Mouse (Mus musculus): ENCODE measurements around the gene Rpap1. TPM values are rescaled to one million over a fixed set of nuclear protein-coding genes. Genes with fewer than 3 reads are reported as not detected.
"Not testable (repeated sequence)": the region's sequence is repeated elsewhere in the genome, so short reads cannot be mapped to it uniquely, and the experiment has no call there.

Gene Rpap1
- polyA plus RNA-seq, 1 experiment from 2014 or later = 26.3 TPM

DNA sequence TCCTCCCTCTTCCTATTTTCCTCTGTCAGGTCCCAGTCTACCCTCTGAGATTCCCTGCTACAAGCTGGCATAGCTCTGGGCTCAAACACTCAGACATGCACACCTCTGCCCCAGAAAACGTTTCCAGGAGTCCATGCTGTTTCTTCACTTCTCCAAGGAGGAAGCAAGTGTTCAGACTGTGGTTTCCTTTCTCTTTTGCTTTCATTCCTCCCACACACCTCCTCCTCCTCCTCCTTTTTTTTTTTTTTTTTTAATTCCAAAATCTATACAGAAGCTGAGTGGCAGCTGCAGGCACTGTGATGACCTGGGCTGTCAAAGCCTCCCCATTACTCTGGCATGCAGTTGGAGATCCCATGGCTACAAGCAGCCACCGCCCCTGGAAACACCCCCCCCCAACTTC, 46.8 kb downstream of the Rpap1 start:
- Histone ChIP-seq H3K4me1 (ENCODE audit: control insufficient read depth, insufficient read depth, low read length) (peaks cover 14% of the 10 kb centered on the region), H3K4me3 (ENCODE audit: low read depth, low read length) (no peak overlapping the region), H3K4me2 (ENCODE audit: low read depth, severe bottlenecking) (no peak overlapping the region), H3K9me3 (ENCODE audit: control insufficient read depth, low read length) (no peaks in the 10 kb centered on the region), H3K36me3 (ENCODE audit: control insufficient read depth, insufficient read depth, low read length) (no peaks in the 10 kb centered on the region), H3K9ac (ENCODE audit: low read length) (no peak overlapping the region), H3K27me3 (ENCODE audit: control insufficient read depth, insufficient read depth, low read length) (peaks cover 33% of the 10 kb centered on the region), H3K27ac (replicated peaks; ENCODE audit: low read depth, low read length) (no peak overlapping the region)
- WGBS = 29% methylated on average over 2 of the region's 2 CpGs
- DNase-seq (ENCODE audit: low spot score) = no peak
- no peak for ATAC-seq (ENCODE audit: insufficient number of reproducible peaks, low FRiP score, low TSS enrichment, low read depth)

DNA sequence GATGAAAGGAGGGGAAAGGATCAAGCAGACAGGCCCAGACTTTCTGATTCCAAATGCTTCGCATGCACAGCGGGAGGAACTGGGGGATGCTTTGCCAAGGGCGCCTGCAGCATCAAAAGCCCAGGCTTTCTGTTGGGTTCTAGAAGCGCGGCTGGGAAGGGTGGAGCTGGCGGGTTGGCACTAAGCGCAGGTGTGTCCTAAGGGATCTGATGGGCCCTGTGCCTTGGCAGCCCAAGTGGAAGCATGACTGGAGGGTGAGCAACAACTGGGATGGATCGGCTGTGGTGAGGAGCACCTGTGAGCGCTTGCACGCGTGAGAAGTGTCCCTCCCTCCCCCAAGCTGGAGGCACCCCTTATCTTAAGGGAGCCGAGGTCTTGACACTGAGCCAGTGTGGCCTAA, 50.2 kb downstream of the Rpap1 start:
- H3K9ac ChIP-seq (ENCODE audit: low read length) = no peak overlapping the region
- peaks cover 8% of the 10 kb centered on the region for H3K36me3 ChIP-seq (ENCODE audit: control insufficient read depth, insufficient read depth, low read length)
- H3K27ac ChIP-seq (replicated peaks; ENCODE audit: low read depth, low read length) = no peak overlapping the region
- DNase-seq (ENCODE audit: low spot score) = no peak
- no peak for ATAC-seq (ENCODE audit: insufficient number of reproducible peaks, low FRiP score, low TSS enrichment, low read depth)
- WGBS = 20% methylated on average over 12 of the region's 12 CpGs
- peaks cover 2% of the 10 kb centered on the region; the same call in 1 of the 2 replicates for H3K27me3 ChIP-seq (ENCODE audit: control insufficient read depth, insufficient read depth, low read length)
- no peaks in the 10 kb centered on the region for H3K9me3 ChIP-seq (ENCODE audit: control insufficient read depth, low read length)
- peaks cover 7% of the 10 kb centered on the region; the same call in 1 of the 2 replicates for H3K4me1 ChIP-seq (ENCODE audit: control insufficient read depth, insufficient read depth, low read length)
- H3K4me3 ChIP-seq (ENCODE audit: low read depth, low read length) = no peak overlapping the region
- H3K4me2 ChIP-seq (ENCODE audit: low read depth, severe bottlenecking) = no peak overlapping the region

DNA sequence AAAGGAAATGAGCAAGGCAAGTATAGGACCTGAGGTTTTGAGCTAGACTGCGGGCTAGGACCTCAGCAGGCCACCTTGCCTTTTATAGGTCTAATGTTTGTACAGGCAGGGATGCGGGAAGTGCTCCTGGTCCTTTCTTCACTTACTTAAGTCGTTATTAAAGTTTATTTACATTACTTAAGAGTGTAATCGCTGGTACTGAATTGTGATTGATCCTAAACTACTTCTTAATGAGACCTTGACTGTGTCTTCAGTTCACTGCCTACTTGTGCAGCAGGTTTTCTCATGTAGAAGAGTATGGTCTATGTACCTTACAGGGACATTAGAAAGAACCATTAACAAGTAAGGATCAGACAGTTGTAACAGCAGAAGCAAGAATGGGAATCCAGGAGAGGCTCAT, 56.6 kb downstream of the Rpap1 start:
- no peak overlapping the region for H3K4me3 ChIP-seq (ENCODE audit: low read depth, low read length)
- 83% methylated on average over 4 of the region's 4 CpGs for WGBS
- H3K9ac ChIP-seq (ENCODE audit: low read length) = no peak overlapping the region
- no peak overlapping the region for H3K27ac ChIP-seq (replicated peaks; ENCODE audit: low read depth, low read length)
- ATAC-seq (ENCODE audit: insufficient number of reproducible peaks, low FRiP score, low TSS enrichment, low read depth) (no peak), DNase-seq (ENCODE audit: low spot score) (no peak)
- H3K4me2 ChIP-seq (ENCODE audit: low read depth, severe bottlenecking) = no peak overlapping the region
- peaks cover 23% of the 10 kb centered on the region for H3K36me3 ChIP-seq (ENCODE audit: control insufficient read depth, insufficient read depth, low read length)
- H3K4me1 ChIP-seq (ENCODE audit: control insufficient read depth, insufficient read depth, low read length) = no peaks in the 10 kb centered on the region
- no peaks in the 10 kb centered on the region for H3K9me3 ChIP-seq (ENCODE audit: control insufficient read depth, low read length)
- no peaks in the 10 kb centered on the region for H3K27me3 ChIP-seq (ENCODE audit: control insufficient read depth, insufficient read depth, low read length)

DNA sequence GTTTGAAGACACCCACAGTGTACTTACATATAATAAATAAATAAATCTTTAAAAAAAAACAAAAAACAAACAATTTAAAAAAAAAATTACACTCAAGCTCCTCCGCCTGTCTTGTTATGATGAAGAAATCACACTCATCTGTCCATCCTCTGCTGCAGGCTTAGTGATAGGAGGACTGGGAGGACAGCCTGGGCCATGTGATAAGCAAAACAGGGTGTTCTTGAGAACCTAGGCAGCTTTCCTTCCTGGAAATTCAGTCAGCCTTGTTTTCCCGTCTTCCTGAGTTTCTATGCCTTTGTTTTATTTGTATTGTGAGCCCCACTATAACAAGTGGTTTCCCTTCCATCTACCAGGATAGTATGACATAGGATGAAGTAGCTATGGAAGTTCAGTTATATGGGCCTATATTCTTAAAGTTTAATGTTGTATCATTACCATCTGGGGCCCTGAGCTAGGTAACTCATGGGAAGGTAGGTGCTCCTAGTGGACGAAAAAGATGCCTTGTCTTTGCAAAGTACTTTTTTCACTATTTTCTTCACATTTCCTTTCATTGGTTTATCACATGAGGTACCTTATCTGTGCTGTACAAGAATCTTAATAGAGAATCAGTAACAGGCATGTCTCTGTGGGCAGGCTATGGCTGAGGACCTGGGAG, 59.4 kb downstream of the Rpap1 start:
- Histone ChIP-seq H3K9me3 (ENCODE audit: control insufficient read depth, low read length) (no peaks in the 10 kb centered on the region), H3K9ac (ENCODE audit: low read length) (no peak overlapping the region), H3K4me1 (ENCODE audit: control insufficient read depth, insufficient read depth, low read length) (no peaks in the 10 kb centered on the region), H3K4me3 (ENCODE audit: low read depth, low read length) (no peak overlapping the region), H3K4me2 (ENCODE audit: low read depth, severe bottlenecking) (no peak overlapping the region), H3K27me3 (ENCODE audit: control insufficient read depth, insufficient read depth, low read length) (no peaks in the 10 kb centered on the region), H3K27ac (replicated peaks; ENCODE audit: low read depth, low read length) (no peak overlapping the region), H3K36me3 (ENCODE audit: control insufficient read depth, insufficient read depth, low read length) (peaks cover 40% of the 10 kb centered on the region)
- DNase-seq (ENCODE audit: low spot score) (no peak), ATAC-seq (ENCODE audit: insufficient number of reproducible peaks, low FRiP score, low TSS enrichment, low read depth) (no peak)
- 92% methylated on average over 3 of the region's 3 CpGs for WGBS

DNA sequence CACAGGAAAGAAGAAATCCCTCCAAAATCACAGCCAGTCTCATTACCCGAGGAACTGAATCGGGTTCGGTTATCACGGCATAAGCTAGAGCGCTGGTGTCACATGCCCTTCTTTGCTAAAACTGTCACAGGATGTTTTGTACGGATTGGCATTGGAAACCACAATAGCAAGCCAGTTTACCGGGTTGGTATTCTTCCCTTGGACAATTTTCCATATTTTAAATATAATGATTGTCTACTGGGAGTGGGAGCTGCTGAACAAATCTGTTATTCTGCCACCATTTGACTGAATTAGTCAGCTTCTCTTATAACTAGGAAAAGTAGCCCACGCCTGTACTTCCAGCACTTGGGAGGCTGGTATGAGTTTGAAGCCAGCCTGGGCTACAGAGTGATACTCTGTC, 66.3 kb downstream of the Rpap1 start:
- WGBS = 96% methylated on average over 8 of the region's 8 CpGs
- Histone ChIP-seq H3K4me2 (ENCODE audit: low read depth, severe bottlenecking) (no peak overlapping the region), H3K9ac (ENCODE audit: low read length) (no peak overlapping the region), H3K27me3 (ENCODE audit: control insufficient read depth, insufficient read depth, low read length) (no peaks in the 10 kb centered on the region), H3K4me3 (ENCODE audit: low read depth, low read length) (no peak overlapping the region), H3K27ac (replicated peaks; ENCODE audit: low read depth, low read length) (no peak overlapping the region), H3K9me3 (ENCODE audit: control insufficient read depth, low read length) (no peaks in the 10 kb centered on the region), H3K4me1 (ENCODE audit: control insufficient read depth, insufficient read depth, low read length) (no peaks in the 10 kb centered on the region), H3K36me3 (ENCODE audit: control insufficient read depth, insufficient read depth, low read length) (peaks cover 42% of the 10 kb centered on the region; the same call in 1 of the 2 replicates)
- no peak for DNase-seq (ENCODE audit: low spot score)
- ATAC-seq (ENCODE audit: insufficient number of reproducible peaks, low FRiP score, low TSS enrichment, low read depth) = no peak

DNA sequence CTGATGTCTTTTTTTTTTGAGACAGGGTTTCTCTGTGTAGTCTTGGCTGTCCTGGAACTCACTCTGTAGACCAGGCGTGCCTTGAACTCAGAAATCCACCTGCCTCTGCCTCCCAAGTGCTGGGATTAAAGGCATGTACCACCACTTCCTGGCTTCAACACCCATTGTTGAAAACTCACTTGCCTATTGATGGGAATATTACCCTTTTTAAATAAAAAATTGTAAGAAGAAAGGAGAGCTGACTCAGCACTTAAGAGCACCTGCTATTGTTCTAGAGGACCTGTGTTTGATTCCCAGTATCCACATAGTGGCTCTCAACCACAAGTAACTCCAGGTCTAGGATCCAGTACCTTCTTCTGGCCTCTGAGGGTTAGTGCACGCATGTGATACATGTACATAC, 71.5 kb downstream of the Rpap1 start:
- 92% methylated on average over 2 of the region's 2 CpGs for WGBS
- not testable (repeated sequence) for H3K27ac ChIP-seq (replicated peaks; ENCODE audit: low read depth, low read length); H3K27me3 ChIP-seq (ENCODE audit: control insufficient read depth, insufficient read depth, low read length); ATAC-seq (ENCODE audit: insufficient number of reproducible peaks, low FRiP score, low TSS enrichment, low read depth); DNase-seq (ENCODE audit: low spot score); H3K4me3 ChIP-seq (ENCODE audit: low read depth, low read length); H3K4me2 ChIP-seq (ENCODE audit: low read depth, severe bottlenecking); H3K9me3 ChIP-seq (ENCODE audit: control insufficient read depth, low read length); H3K9ac ChIP-seq (ENCODE audit: low read length); H3K4me1 ChIP-seq (ENCODE audit: control insufficient read depth, insufficient read depth, low read length)
- H3K36me3 ChIP-seq (ENCODE audit: control insufficient read depth, insufficient read depth, low read length) = peaks cover 10% of the 10 kb centered on the region; the same call in 1 of the 2 replicates

Other genes starting within 250 kb of the Rpap1 start
- 0.29 and 0.43 TPM in 2 replicates for gene Exd1, start 239.9 kb downstream of the Rpap1 start, polyA plus RNA-seq (2014; fragmentation: Nextera tagmentation; extraction: Ambion mirVana)
- 60.7 and 65.5 TPM in 2 replicates for gene Chp1, start 239.8 kb downstream of the Rpap1 start, polyA plus RNA-seq (2014; fragmentation: Nextera tagmentation; extraction: Ambion mirVana)
- gene Nusap1, start 169.2 kb downstream of the Rpap1 start, polyA plus RNA-seq (2014; fragmentation: Nextera tagmentation; extraction: Ambion mirVana) = 90.4 and 94.3 TPM in 2 replicates
- 33.0 and 35.6 TPM in 2 replicates for gene Oip5, start 169.1 kb downstream of the Rpap1 start, polyA plus RNA-seq (2014; fragmentation: Nextera tagmentation; extraction: Ambion mirVana)
- 43.4 and 51.7 TPM in 2 replicates for gene Ndufaf1, start 124.7 kb downstream of the Rpap1 start, polyA plus RNA-seq (2014; fragmentation: Nextera tagmentation; extraction: Ambion mirVana)
- gene Rtf1, start 112.5 kb downstream of the Rpap1 start, polyA plus RNA-seq (2014; fragmentation: Nextera tagmentation; extraction: Ambion mirVana) = 46.1 and 48.0 TPM in 2 replicates
- 0.64 and 0.81 TPM in 2 replicates for gene Itpka, start 45.2 kb downstream of the Rpap1 start, polyA plus RNA-seq (2014; fragmentation: Nextera tagmentation; extraction: Ambion mirVana)
- gene Ltk, start 27.1 kb downstream of the Rpap1 start, polyA plus RNA-seq (2014; fragmentation: Nextera tagmentation; extraction: Ambion mirVana) = not detected in 2 replicates
- gene Tyro3, start 10.2 kb upstream of the Rpap1 start, polyA plus RNA-seq (2014; fragmentation: Nextera tagmentation; extraction: Ambion mirVana) = 27.0 and 30.1 TPM in 2 replicates
- gene Mga, start 109.7 kb upstream of the Rpap1 start, polyA plus RNA-seq (2014; fragmentation: Nextera tagmentation; extraction: Ambion mirVana) = 33.1 and 36.0 TPM in 2 replicates
- 2.9 and 3.5 TPM in 2 replicates for gene Mapkbp1, start 185.2 kb upstream of the Rpap1 start, polyA plus RNA-seq (2014; fragmentation: Nextera tagmentation; extraction: Ambion mirVana)
- gene Jmjd7, start 239.9 kb upstream of the Rpap1 start, polyA plus RNA-seq (2014; fragmentation: Nextera tagmentation; extraction: Ambion mirVana) = 18.5 and 22.2 TPM in 2 replicates
- gene Gm28042, start 240.0 kb upstream of the Rpap1 start, polyA plus RNA-seq (2014; fragmentation: Nextera tagmentation; extraction: Ambion mirVana) = 1.6 and 3.5 TPM in 2 replicates
- 1.4 and 1.9 TPM in 2 replicates for gene Pla2g4b, start 245.9 kb upstream of the Rpap1 start, polyA plus RNA-seq (2014; fragmentation: Nextera tagmentation; extraction: Ambion mirVana)